Mouse (Mus musculus) myocyte (in vitro differentiated cells): ENCODE measurements around the gene Gm20388.

Experiments
- E2F4 ChIP-seq: IDR thresholded peaks from one replicate; pipeline ENCODE4 v1.6.1; 2011; ENCODE audit warnings: mild to moderate bottlenecking, control low read depth, moderate library complexity; ENCODE audit not compliant: insufficient read depth
- MYOD1 ChIP-seq, 3 experiments: IDR thresholded peaks; one replicate each; pipeline ENCODE4 v1.6.1; 2011; ENCODE audit warnings: control low read depth in 2 of 3, low read depth in 2 of 3, mild to moderate bottlenecking in 2 of 3, moderate library complexity in 1 of 3; ENCODE audit not compliant: insufficient read length in 2 of 3, control insufficient read depth in 1 of 3
- POLR2A ChIP-seq: IDR thresholded peaks from one replicate; pipeline ENCODE4 v1.6.1; 2011; ENCODE audit warnings: low read depth, mild to moderate bottlenecking, control low read depth, moderate library complexity; ENCODE audit not compliant: insufficient read length
- POLR2AphosphoS2 ChIP-seq: IDR thresholded peaks from one replicate; pipeline ENCODE4 v1.6.1; 2011; ENCODE audit warnings: low read depth, control low read depth; ENCODE audit not compliant: insufficient read length
- REST ChIP-seq: IDR thresholded peaks from one replicate; pipeline ENCODE4 v1.6.1; 2011; ENCODE audit warnings: mild to moderate bottlenecking, control low read depth, moderate library complexity; ENCODE audit not compliant: insufficient read depth, insufficient read length
- SRF ChIP-seq: IDR thresholded peaks from one replicate; pipeline ENCODE4 v1.6.1; 2011; ENCODE audit warnings: low read depth; ENCODE audit not compliant: control insufficient read depth, insufficient read length
- TCF12 ChIP-seq: IDR thresholded peaks from one replicate; pipeline ENCODE4 v1.6.1; 2011; ENCODE audit warnings: mild to moderate bottlenecking, control low read depth; ENCODE audit not compliant: poor library complexity, insufficient read depth, severe bottlenecking
- TCF3 ChIP-seq: IDR thresholded peaks from one replicate; pipeline ENCODE4 v1.6.1; 2011; ENCODE audit warnings: low read depth, control low read depth; ENCODE audit not compliant: insufficient read length
- USF1 ChIP-seq: IDR thresholded peaks from one replicate; pipeline ENCODE4 v1.6.1; 2011; ENCODE audit warnings: low read depth, mild to moderate bottlenecking, control low read depth, moderate library complexity

DNA sequence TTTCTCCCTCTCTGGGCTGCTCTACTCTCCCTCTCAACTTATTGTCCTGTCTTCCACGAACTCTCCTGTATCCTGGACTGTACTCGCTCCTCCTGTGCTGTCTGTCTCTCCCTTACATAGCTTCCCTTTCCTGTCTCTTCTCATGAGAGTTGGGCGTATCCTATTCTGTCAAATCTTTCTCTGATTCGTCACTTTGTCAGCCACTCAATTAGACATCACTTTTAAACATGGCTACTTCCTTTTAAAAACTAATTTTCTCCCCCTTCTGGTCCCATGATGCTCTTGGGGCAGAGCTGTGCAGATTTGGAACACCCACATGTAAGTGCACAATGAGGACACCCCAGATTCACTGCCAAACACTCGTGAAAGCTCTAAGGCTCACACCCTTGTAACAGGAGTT is 905.7 kb downstream of the Gm20388 start:
- TF ChIP-seq POLR2A = no peak
- TF ChIP-seq USF1 = no peak
- TF ChIP-seq TCF12 = no peak
- TF ChIP-seq SRF = no peak
- no peak for TF ChIP-seq MYOD1 (IDR thresholded peaks at IDR 0.05; ENCODE audit: control insufficient read depth in 1 of 3, insufficient read length in 2 of 3, low read depth in 2 of 3)
- TF ChIP-seq E2F4 = no peak
- no peak for TF ChIP-seq TCF3
- no peak for TF ChIP-seq POLR2AphosphoS2
- no peak for TF ChIP-seq REST
